Mouse (Mus musculus) bone marrow macrophage, adult 2 months (primary cell): Measurements from ENCODE around the gene Taf8. TPM values are rescaled to one million over a fixed set of nuclear protein-coding genes. Genes with fewer than 3 reads are reported as not detected.

Experiments used
- H3K27ac ChIP-seq: 2 replicates; pipeline ENCODE4 v1.5.1; 2012; ENCODE audit warnings: low read depth, low read length; ENCODE audit not compliant: insufficient read depth
- H3K4me1 ChIP-seq: 2 replicates; pipeline ENCODE4 v1.6.1; 2012; ENCODE audit warnings: low read length; ENCODE audit not compliant: control insufficient read depth, insufficient read depth
- H3K4me3 ChIP-seq: 2 replicates; pipeline ENCODE4 v1.5.1; 2012; ENCODE audit warnings: mild to moderate bottlenecking, low read length, moderate library complexity; ENCODE audit not compliant: insufficient read depth
- CTCF ChIP-seq: IDR thresholded peaks from 2 replicates; pipeline ENCODE4 v1.5.1; 2012; ENCODE audit warnings: low read depth, mild to moderate bottlenecking, low read length, moderate library complexity
- POLR2A ChIP-seq: IDR thresholded peaks from 2 replicates; pipeline ENCODE4 v1.6.1; 2012; ENCODE audit warnings: mild to moderate bottlenecking, low read depth, low read length, borderline replicate concordance
- polyA plus RNA-seq: library from polyadenylated mRNA; stranded (reverse); fragments of >200 nt; gene quantifications from 2 replicates; pipeline ENCODE4 v1.2.4, GENCODE M21; 2012; ENCODE audit not compliant: missing spikeins, insufficient read depth, insufficient read length

The Taf8 gene
- polyA plus RNA-seq, 1 experiment: 30.1 TPM

GRCm38 (mm10) chr17:47492731-47493130, 9.4 kb downstream of the Taf8 start:
- no peak overlapping the region for H3K4me3 ChIP-seq
- TF ChIP-seq POLR2A (no peak), CTCF (no peak)

DNA sequence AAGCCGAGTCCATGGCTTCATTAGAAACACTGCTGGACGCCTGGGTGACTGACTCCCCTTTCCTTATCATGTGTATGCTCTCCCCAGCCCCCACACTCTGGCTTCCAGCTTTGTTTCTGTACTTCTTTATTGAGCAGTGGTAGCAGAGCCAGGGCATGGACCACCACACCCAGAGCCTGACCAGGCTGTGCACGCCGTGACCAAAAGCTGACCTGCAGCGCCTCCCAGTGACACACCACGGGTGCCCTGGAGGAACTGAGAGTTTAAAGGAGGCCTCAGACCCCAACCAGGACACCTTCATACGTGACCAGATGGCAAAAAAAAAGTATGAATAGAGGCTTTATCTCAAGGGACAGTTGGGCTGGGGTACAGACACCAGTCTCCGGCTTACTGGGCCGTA, 11.3 kb downstream of the Taf8 start:
- no peak overlapping the region for H3K4me3 ChIP-seq
- TF ChIP-seq POLR2A: no peak
- no peak for TF ChIP-seq CTCF
- H3K4me1 ChIP-seq: no peaks in the 10 kb centered on the region
- no peak overlapping the region for H3K27ac ChIP-seq

More at GRCm38 (mm10) chr17:47492731-47493130, 9.4 kb downstream of the Taf8 start:
- Histone ChIP-seq H3K27ac (no peak overlapping the region), H3K4me1 (no peaks in the 10 kb centered on the region)

GRCm38 (mm10) chr17:47485791-47486190, 16.3 kb downstream of the Taf8 start:
- Histone ChIP-seq H3K27ac (no peak overlapping the region), H3K4me3 (no peak overlapping the region), H3K4me1 (0 out of 2 replicates have a peak, but pooled peaks cover 2% of the 10 kb centered on the region)
- no peak for TF ChIP-seq CTCF

GRCm38 (mm10) chr17:47484993-47485392, 17.1 kb downstream of the Taf8 start:
- Histone ChIP-seq H3K4me3 (no peak overlapping the region), H3K27ac (no peak overlapping the region), H3K4me1 (0 out of 2 replicates have a peak, but pooled peaks cover 2% of the 10 kb centered on the region)
- TF ChIP-seq POLR2A: no peak
- TF ChIP-seq CTCF: no peak

DNA sequence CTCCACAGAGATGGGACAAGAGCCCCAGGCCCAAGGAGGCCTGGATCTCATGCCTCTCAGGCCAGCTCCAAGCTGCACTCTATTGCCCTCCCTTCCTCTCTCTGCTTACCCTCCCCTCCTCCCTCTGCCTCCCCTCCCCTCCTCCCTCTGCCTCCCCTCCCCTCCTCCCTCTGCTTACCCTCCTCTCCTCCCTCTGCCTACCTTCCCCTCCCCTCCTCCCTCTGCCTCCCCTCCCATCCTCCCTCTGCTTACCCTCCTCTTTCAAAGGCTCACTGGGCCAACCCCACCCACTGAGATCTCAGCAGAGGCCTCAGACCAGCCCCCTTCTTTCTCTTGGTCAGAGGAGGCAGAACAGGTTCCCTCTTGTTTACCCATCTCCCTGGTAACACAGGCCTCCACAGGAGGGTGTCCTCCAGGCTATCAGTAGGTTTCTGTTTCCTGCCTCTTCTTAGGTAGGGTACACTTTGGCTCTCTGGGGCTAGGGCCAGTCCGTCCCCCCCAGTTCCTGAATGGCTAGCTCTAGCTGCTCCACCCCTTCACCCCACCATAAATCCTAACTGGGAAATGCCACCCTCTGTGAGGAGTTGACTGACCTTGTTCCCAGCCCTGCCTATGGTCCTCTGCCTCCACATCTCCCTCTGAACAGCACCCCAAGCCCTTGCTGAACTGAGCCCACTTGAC, 17.7 kb downstream of the Taf8 start:
- H3K4me3 ChIP-seq: no peak overlapping the region
- TF ChIP-seq POLR2A: no peak
- no peak for TF ChIP-seq CTCF
- H3K4me1 ChIP-seq: 0 out of 2 replicates have a peak, but pooled peaks cover 2% of the 10 kb centered on the region
- no peak overlapping the region for H3K27ac ChIP-seq

DNA sequence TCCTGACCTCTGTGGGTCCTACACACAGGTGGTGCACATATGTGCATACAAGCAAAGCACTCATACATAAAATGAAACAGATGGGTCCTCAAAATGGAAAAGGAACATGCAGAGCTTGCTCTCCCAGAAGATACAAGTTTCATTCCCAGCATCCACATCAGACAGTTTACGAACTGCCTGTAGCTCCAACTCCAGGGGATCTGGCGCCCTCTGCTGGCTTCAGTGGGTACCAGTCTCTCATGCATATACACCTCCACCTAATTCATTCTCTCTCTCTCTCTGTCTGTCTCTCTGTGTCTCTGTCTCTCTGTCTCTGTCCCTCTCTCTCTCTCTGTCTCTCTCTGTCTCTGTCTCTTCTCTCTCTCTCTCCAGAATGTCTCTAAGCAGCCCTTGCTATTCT, 19.7 kb downstream of the Taf8 start:
- TF ChIP-seq POLR2A: no peak
- TF ChIP-seq CTCF: peak; percentile 77
- no peak overlapping the region for H3K27ac ChIP-seq
- 0 out of 2 replicates have a peak, but pooled peaks cover 2% of the 10 kb centered on the region for H3K4me1 ChIP-seq
- no peak overlapping the region for H3K4me3 ChIP-seq

- Histone ChIP-seq H3K4me1 (0 out of 2 replicates have a peak, but pooled peaks cover 2% of the 10 kb centered on the region), H3K27ac (no peak overlapping the region), H3K4me3 (no peak overlapping the region)
- no peak for TF ChIP-seq POLR2A
- no peak for TF ChIP-seq CTCF
Measured at GRCm38 (mm10) chr17:47479887-47480286, 22.2 kb downstream of the Taf8 start.

GRCm38 (mm10) chr17:47475714-47476113, 26.4 kb downstream of the Taf8 start:
- H3K27ac ChIP-seq: no peak overlapping the region
- H3K4me1 ChIP-seq: no peaks in the 10 kb centered on the region
- TF ChIP-seq POLR2A (no peak), CTCF (0 out of 2 replicates have a peak, but pooled peaks have one; percentile 15)
- no peak overlapping the region for H3K4me3 ChIP-seq

DNA sequence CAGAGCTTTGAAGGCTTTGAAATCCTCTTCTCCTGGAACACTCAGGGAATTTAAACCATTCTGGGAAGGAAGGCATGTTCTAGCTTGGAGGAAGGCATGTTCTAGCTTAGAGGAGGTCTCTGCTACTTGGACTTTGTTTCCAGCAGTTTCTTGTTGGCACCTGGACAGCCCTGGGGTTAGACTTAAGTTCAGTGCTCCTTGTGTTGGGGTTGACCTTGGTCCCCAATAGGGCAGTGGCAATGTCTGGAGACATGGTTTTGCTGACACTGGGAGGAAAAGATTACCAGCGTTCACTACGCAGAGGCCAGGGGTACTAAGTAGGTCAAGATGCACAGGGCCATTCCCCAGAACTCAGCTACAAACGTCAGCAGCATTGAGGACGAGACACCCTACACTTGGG, 26.9 kb downstream of the Taf8 start:
- no peak overlapping the region for H3K4me3 ChIP-seq
- no peak overlapping the region for H3K27ac ChIP-seq
- TF ChIP-seq POLR2A: no peak
- no peak for TF ChIP-seq CTCF
- no peaks in the 10 kb centered on the region for H3K4me1 ChIP-seq

DNA sequence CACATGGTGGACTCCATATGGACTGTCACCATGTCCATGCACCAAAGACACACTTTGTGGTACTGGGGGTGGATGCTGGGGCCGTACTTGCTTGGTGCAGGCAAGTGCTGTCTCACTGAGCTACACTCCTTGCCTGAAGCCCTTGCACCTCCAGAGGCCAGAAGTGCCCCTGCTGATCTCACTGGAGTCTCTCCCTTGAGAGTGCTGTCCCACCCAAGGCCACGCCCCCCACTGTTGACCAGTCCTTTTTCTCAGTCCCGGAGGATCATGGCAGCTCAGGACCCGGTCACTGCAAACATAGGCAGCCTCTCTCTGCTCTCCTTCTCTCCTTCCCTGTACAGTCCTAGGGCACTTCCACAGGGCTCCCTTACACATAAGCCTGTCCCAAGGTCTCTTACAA, 27.8 kb downstream of the Taf8 start:
- no peak for TF ChIP-seq POLR2A
- no peaks in the 10 kb centered on the region for H3K4me1 ChIP-seq
- no peak overlapping the region for H3K27ac ChIP-seq
- no peak overlapping the region for H3K4me3 ChIP-seq
